Mouse (Mus musculus): ENCODE results near the gene Tmem220.

DNA sequence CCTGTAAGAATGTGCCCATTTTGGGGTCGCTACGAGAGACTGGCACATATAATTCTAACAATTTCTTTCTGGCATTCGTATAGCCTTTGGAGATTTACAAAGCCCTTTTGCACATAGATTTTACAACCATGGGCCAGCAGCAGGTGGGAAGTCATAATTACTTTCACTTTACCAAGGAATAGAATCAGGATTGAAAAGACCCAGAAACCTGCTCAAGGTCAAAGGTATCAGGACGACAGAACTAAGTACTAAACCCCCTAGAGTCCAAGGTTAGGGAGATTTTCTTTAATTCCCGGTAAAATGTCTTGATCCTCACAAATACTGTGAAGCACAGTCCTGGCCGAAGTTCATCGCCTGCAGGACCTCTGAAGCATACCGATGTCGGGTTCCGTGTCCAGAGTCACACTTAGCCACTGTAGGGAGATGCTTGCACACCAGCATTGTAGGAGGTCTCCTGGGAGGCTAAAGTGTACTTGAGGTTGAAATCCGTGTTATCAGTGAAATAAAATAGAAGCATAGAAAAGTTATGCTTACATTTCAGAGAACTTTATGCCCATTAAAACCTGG is 39.7 kb upstream of the Tmem220 start:
- TF ChIP-seq EP300 (IDR thresholded peaks at IDR 0.05) (0 out of 2 replicates have a peak, but pooled peaks have one; percentile 11), CTCF (IDR thresholded peaks at IDR 0.05) (no peak)
